ENCODE assay signal across 8 mouse cellular contexts in the genomic region with DNA sequence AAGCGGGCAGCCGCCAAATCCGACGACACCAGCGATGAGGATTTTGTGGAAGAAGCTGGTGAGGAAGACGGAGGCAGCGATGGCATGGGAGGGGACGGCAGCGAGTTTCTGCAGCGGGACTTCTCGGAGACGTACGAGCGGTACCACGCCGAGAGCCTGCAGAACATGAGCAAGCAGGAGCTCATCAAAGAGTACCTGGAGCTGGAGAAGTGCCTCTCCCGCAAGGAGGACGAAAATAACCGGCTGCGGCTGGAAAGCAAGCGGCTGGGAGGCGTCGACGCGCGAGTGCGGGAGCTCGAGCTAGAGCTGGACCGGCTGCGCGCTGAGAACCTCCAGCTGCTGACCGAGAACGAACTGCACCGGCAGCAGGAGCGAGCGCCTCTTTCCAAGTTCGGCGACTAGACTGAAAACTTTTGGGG. TPM values are rescaled to one million over a fixed set of nuclear protein-coding genes. Genes with fewer than 3 reads are reported as not detected.
A peak's percentile ranks its signal among the peaks of the same experiment; 100 is the strongest.
DNase-seq lines count a peak whose midpoint lies in the region; ATAC-seq and TF ChIP-seq lines count a peak whose summit lies in the region.

No protein-coding gene starts in this region.

- WGBS in kidney, embryonic 14.5 days = under 1% methylated on average over 38 of the region's 38 CpGs
- under 1% methylated on average over 38 of the region's 38 CpGs for WGBS in embryonic facial prominence, embryonic 15.5 days
- under 1% methylated on average over 38 of the region's 38 CpGs for WGBS in intestine, embryonic 14.5 days
- WGBS in stomach, embryonic 15.5 days = under 1% methylated on average over 38 of the region's 38 CpGs

- no peak for DNase-seq in kidney, adult 11 months
- DNase-seq in G1E (ENCODE audit: low spot score) = no peak
- DNase-seq in intestine, embryonic 14.5 days (ENCODE audit: low spot score) = peak; percentile 90
- DNase-seq in lung, postnatal 14 days = peak; percentile 53
- no peak for DNase-seq in urinary bladder, postnatal 36 days (ENCODE audit: low spot score in 2 of 2)

- H3K4me1 ChIP-seq in kidney, embryonic 14.5 days (ENCODE audit: control insufficient read depth, insufficient read depth, low read length) = peaks cover 10% of the 10 kb centered on the region
- H3K4me1 ChIP-seq in G1E (ENCODE audit: insufficient read depth, low read depth, low read length) = peaks cover 45% of the 10 kb centered on the region
- H3K4me1 ChIP-seq in embryonic facial prominence, embryonic 15.5 days = peaks cover 27% of the 10 kb centered on the region
- H3K4me1 ChIP-seq in intestine, embryonic 14.5 days (replicated peaks; ENCODE audit: control insufficient read depth, insufficient read depth, low read length) = peaks cover 8% of the 10 kb centered on the region
- H3K4me1 ChIP-seq in stomach, embryonic 15.5 days = peaks cover 13% of the 10 kb centered on the region

- H3K36me3 ChIP-seq in kidney, embryonic 14.5 days (ENCODE audit: control insufficient read depth, insufficient read depth, low read length) = no peaks in the 10 kb centered on the region
- peaks cover 33% of the 10 kb centered on the region for H3K36me3 ChIP-seq in G1E (replicated peaks)
- H3K36me3 ChIP-seq in embryonic facial prominence, embryonic 15.5 days = no peaks in the 10 kb centered on the region
- H3K36me3 ChIP-seq in intestine, embryonic 14.5 days (ENCODE audit: control insufficient read depth, insufficient read depth, low read length) = no peaks in the 10 kb centered on the region
- no peaks in the 10 kb centered on the region for H3K36me3 ChIP-seq in stomach, embryonic 15.5 days

- no peaks in the 10 kb centered on the region for H3K9me3 ChIP-seq in kidney, embryonic 14.5 days (ENCODE audit: control insufficient read depth, low read length)
- no peaks in the 10 kb centered on the region for H3K9me3 ChIP-seq in G1E (replicated peaks)
- no peaks in the 10 kb centered on the region for H3K9me3 ChIP-seq in embryonic facial prominence, embryonic 15.5 days (replicated peaks)
- no peaks in the 10 kb centered on the region for H3K9me3 ChIP-seq in intestine, embryonic 14.5 days (ENCODE audit: control insufficient read depth, low read length)
- H3K9me3 ChIP-seq in stomach, embryonic 15.5 days = no peaks in the 10 kb centered on the region

- no peak for ATAC-seq in kidney, embryonic 14.5 days (ENCODE audit: low FRiP score, low TSS enrichment)
- ATAC-seq in G1E (ENCODE audit: extremely low read depth, insufficient number of reproducible peaks, low FRiP score, poor library complexity, severe bottlenecking) = no peak
- no peak for ATAC-seq in embryonic facial prominence, embryonic 15.5 days (ENCODE audit: insufficient number of reproducible peaks, low FRiP score, low TSS enrichment, low read depth)
- ATAC-seq in intestine, embryonic 14.5 days (replicated peaks; ENCODE audit: low FRiP score, low TSS enrichment, low read depth) = no peak
- ATAC-seq in stomach, embryonic 15.5 days (ENCODE audit: insufficient read depth, low FRiP score, low read depth) = no peak

- no peaks in the 10 kb centered on the region for H3K27me3 ChIP-seq in kidney, embryonic 14.5 days (ENCODE audit: control insufficient read depth, insufficient read depth, low read length)
- no peaks in the 10 kb centered on the region for H3K27me3 ChIP-seq in G1E (ENCODE audit: insufficient read depth, low read length)
- no peaks in the 10 kb centered on the region for H3K27me3 ChIP-seq in embryonic facial prominence, embryonic 15.5 days
- no peaks in the 10 kb centered on the region for H3K27me3 ChIP-seq in intestine, embryonic 14.5 days (replicated peaks; ENCODE audit: control insufficient read depth, insufficient read depth, low read length)
- no peaks in the 10 kb centered on the region for H3K27me3 ChIP-seq in stomach, embryonic 15.5 days (replicated peaks)

- peak overlapping the region; percentile 82 for H3K4me2 ChIP-seq in kidney, embryonic 14.5 days (replicated peaks; ENCODE audit: low read depth, low read length)
- peak overlapping the region; percentile 72 for H3K4me2 ChIP-seq in embryonic facial prominence, embryonic 15.5 days (replicated peaks)
- H3K4me2 ChIP-seq in intestine, embryonic 14.5 days (ENCODE audit: low read length) = peak overlapping the region; percentile 80
- peak overlapping the region; percentile 80 for H3K4me2 ChIP-seq in stomach, embryonic 15.5 days

- peak overlapping the region; percentile 63; the same call in 1 of the 2 replicates for H3K27ac ChIP-seq in kidney, embryonic 14.5 days (ENCODE audit: low read depth, low read length)
- peak overlapping the region; percentile 95 for H3K27ac ChIP-seq in embryonic facial prominence, embryonic 15.5 days (replicated peaks)
- peak overlapping the region; percentile 93; the same call in 1 of the 2 replicates for H3K27ac ChIP-seq in intestine, embryonic 14.5 days (ENCODE audit: low read depth)
- H3K27ac ChIP-seq in stomach, embryonic 15.5 days = peak overlapping the region; percentile 94

- TF ChIP-seq CTCF in G1E (IDR thresholded peaks at IDR 0.05; ENCODE audit: low read depth, low read length) = no peak

- peak overlapping the region; percentile 74 for H3K9ac ChIP-seq in kidney, embryonic 14.5 days (ENCODE audit: low read depth, low read length)
- H3K9ac ChIP-seq in embryonic facial prominence, embryonic 15.5 days = peak overlapping the region; percentile 63
- H3K9ac ChIP-seq in intestine, embryonic 14.5 days (ENCODE audit: low read length) = peak overlapping the region; percentile 63
- peak overlapping the region; percentile 57; the same call in 1 of the 2 replicates for H3K9ac ChIP-seq in stomach, embryonic 15.5 days

- H3K4me3 ChIP-seq in kidney, embryonic 14.5 days (ENCODE audit: low read length) = peak overlapping the region; percentile 70
- peak overlapping the region; percentile 74 for H3K4me3 ChIP-seq in G1E (ENCODE audit: low read depth, low read length)
- H3K4me3 ChIP-seq in embryonic facial prominence, embryonic 15.5 days (replicated peaks) = peak overlapping the region; percentile 69
- H3K4me3 ChIP-seq in intestine, embryonic 14.5 days (ENCODE audit: low read depth, low read length) = peak overlapping the region; percentile 75
- H3K4me3 ChIP-seq in stomach, embryonic 15.5 days (replicated peaks) = peak overlapping the region; percentile 74

RNA-seq across cellular contexts. Expression of gene Hexim1, which starts 1.6 kb away (rescaled TPM):
- 7.1 and 8.9 TPM in 2 replicates for polyA plus RNA-seq in kidney, embryonic 14.5 days (2014; fragmentation: Nextera tagmentation; extraction: Ambion mirVana)
- total RNA-seq in G1E (2014; fragmentation: Nextera tagmentation) = 13.2 and 16.6 TPM in 2 replicates
- 36.7 and 39.4 TPM in 2 replicates for total RNA-seq in G1E (2017)
- polyA plus RNA-seq in G1E (2012) = 21.2 and 25.7 TPM in 2 replicates
- polyA plus RNA-seq in embryonic facial prominence, embryonic 15.5 days (2015; fragmentation: Nextera tagmentation; extraction: Ambion mirVana) = 5.9 and 6.1 TPM in 2 replicates
- polyA plus RNA-seq in intestine, embryonic 14.5 days (2014; fragmentation: Nextera tagmentation; extraction: Ambion mirVana) = 6.8 and 6.9 TPM in 2 replicates
- polyA plus RNA-seq in stomach, embryonic 15.5 days (2015; fragmentation: Nextera tagmentation; extraction: Ambion mirVana) = 5.1 and 5.4 TPM in 2 replicates

RNA-seq across cellular contexts. Expression of gene Hexim2, which starts 14.6 kb away (rescaled TPM):
- 8.3 and 10.3 TPM in 2 replicates for polyA plus RNA-seq in kidney, embryonic 14.5 days (2014; fragmentation: Nextera tagmentation; extraction: Ambion mirVana)
- total RNA-seq in G1E (2014; fragmentation: Nextera tagmentation) (6.1 and 12.7 TPM in 2 replicates), G1E (2017) (8.6 and 9.0 TPM in 2 replicates)
- polyA plus RNA-seq in G1E (2012) = 11.7 and 13.7 TPM in 2 replicates
- polyA plus RNA-seq in embryonic facial prominence, embryonic 15.5 days (2015; fragmentation: Nextera tagmentation; extraction: Ambion mirVana) = 14.0 and 14.1 TPM in 2 replicates
- polyA plus RNA-seq in intestine, embryonic 14.5 days (2014; fragmentation: Nextera tagmentation; extraction: Ambion mirVana) = 6.9 and 9.7 TPM in 2 replicates
- polyA plus RNA-seq in stomach, embryonic 15.5 days (2015; fragmentation: Nextera tagmentation; extraction: Ambion mirVana) = 6.8 and 8.7 TPM in 2 replicates

RNA-seq across cellular contexts. Expression of gene Acbd4, which starts 16.1 kb away (rescaled TPM):
- 15.8 and 16.9 TPM in 2 replicates for polyA plus RNA-seq in kidney, embryonic 14.5 days (2014; fragmentation: Nextera tagmentation; extraction: Ambion mirVana)
- total RNA-seq in G1E (2014; fragmentation: Nextera tagmentation) (16.9 and 32.7 TPM in 2 replicates), G1E (2017) (11.9 and 19.2 TPM in 2 replicates)
- polyA plus RNA-seq in G1E (2012) = 22.1 and 23.2 TPM in 2 replicates
- 23.4 and 27.9 TPM in 2 replicates for polyA plus RNA-seq in embryonic facial prominence, embryonic 15.5 days (2015; fragmentation: Nextera tagmentation; extraction: Ambion mirVana)
- polyA plus RNA-seq in intestine, embryonic 14.5 days (2014; fragmentation: Nextera tagmentation; extraction: Ambion mirVana) = 13.0 and 14.5 TPM in 2 replicates
- polyA plus RNA-seq in stomach, embryonic 15.5 days (2015; fragmentation: Nextera tagmentation; extraction: Ambion mirVana) = 19.2 and 23.7 TPM in 2 replicates

RNA-seq across cellular contexts. Expression of gene Plcd3, which starts 16.1 kb away (rescaled TPM):
- 3.2 and 4.4 TPM in 2 replicates for polyA plus RNA-seq in kidney, embryonic 14.5 days (2014; fragmentation: Nextera tagmentation; extraction: Ambion mirVana)
- total RNA-seq in G1E (2014; fragmentation: Nextera tagmentation) = not detected in 2 replicates
- total RNA-seq in G1E (2017) = 0.06 and 0.11 TPM in 2 replicates
- not detected in 2 replicates for polyA plus RNA-seq in G1E (2012)
- 7.6 and 9.0 TPM in 2 replicates for polyA plus RNA-seq in embryonic facial prominence, embryonic 15.5 days (2015; fragmentation: Nextera tagmentation; extraction: Ambion mirVana)
- polyA plus RNA-seq in intestine, embryonic 14.5 days (2014; fragmentation: Nextera tagmentation; extraction: Ambion mirVana) = 1.9 and 2.1 TPM in 2 replicates
- polyA plus RNA-seq in stomach, embryonic 15.5 days (2015; fragmentation: Nextera tagmentation; extraction: Ambion mirVana) = 3.5 and 3.6 TPM in 2 replicates

RNA-seq across cellular contexts. Expression of gene Fmnl1, which starts 53.3 kb away (rescaled TPM):
- 1.1 and 4.0 TPM in 2 replicates for polyA plus RNA-seq in kidney, embryonic 14.5 days (2014; fragmentation: Nextera tagmentation; extraction: Ambion mirVana)
- total RNA-seq in G1E (2014; fragmentation: Nextera tagmentation) (2.7 TPM in 1 of 2 replicates, not detected in the other), G1E (2017) (0.23 TPM in 1 of 2 replicates, not detected in the other)
- polyA plus RNA-seq in G1E (2012) = 0.02 and 0.07 TPM in 2 replicates
- polyA plus RNA-seq in embryonic facial prominence, embryonic 15.5 days (2015; fragmentation: Nextera tagmentation; extraction: Ambion mirVana) = 2.7 TPM in 2 replicates
- 3.1 and 3.6 TPM in 2 replicates for polyA plus RNA-seq in intestine, embryonic 14.5 days (2014; fragmentation: Nextera tagmentation; extraction: Ambion mirVana)
- polyA plus RNA-seq in stomach, embryonic 15.5 days (2015; fragmentation: Nextera tagmentation; extraction: Ambion mirVana) = 3.8 and 4.0 TPM in 2 replicates

Comparison
In these comparisons a context has a peak if more than half of its experiments do, and no peak if none do; other contexts are left out.
1. DNase-seq: peak in intestine, embryonic 14.5 days (single experiment) and lung, postnatal 14 days (single experiment); none in kidney, adult 11 months (single experiment), G1E (single experiment) and urinary bladder, postnatal 36 days (0 of 2).
2. Peak in every context shown above with its lines, with median percentiles within 50 percentile points of each other: H3K27ac ChIP-seq, H3K4me2 ChIP-seq, H3K4me3 ChIP-seq and H3K9ac ChIP-seq.